Mouse (Mus musculus): ENCODE measurements around the gene Wipi2.

The Wipi2 gene

GRCm38 (mm10) chr5:142627398-142627797 is at the start of gene Wipi2:
Gene Wipi2, plus strand, starts transcription at chr5:142627698.
- DNase-seq: no peak

- no peak for DNase-seq
Observed at GRCm38 (mm10) chr5:142578192-142578591, 49.3 kb upstream of the Wipi2 start.

- peak; percentile 74 to 78 for DNase-seq
Observed at GRCm38 (mm10) chr5:142581517-142581916, 46.0 kb upstream of the Wipi2 start.

GRCm38 (mm10) chr5:142583616-142584126 is 43.8 kb upstream of the Wipi2 start:
- peak in 1 of 2 experiments; percentile 54 for DNase-seq

- no peak for DNase-seq
Observed at GRCm38 (mm10) chr5:142590953-142591616, 36.4 kb upstream of the Wipi2 start.

- DNase-seq: peak; percentile 59 to 65
Observed at GRCm38 (mm10) chr5:142595698-142596097, 31.8 kb upstream of the Wipi2 start.

GRCm38 (mm10) chr5:142596723-142597122 is 30.8 kb upstream of the Wipi2 start:
- peak; percentile 39 to 60 for DNase-seq

- DNase-seq: no peak
Observed at GRCm38 (mm10) chr5:142597648-142598390, 29.7 kb upstream of the Wipi2 start.

- DNase-seq: no peak
Observed at GRCm38 (mm10) chr5:142604379-142604778, 23.1 kb upstream of the Wipi2 start.

GRCm38 (mm10) chr5:142605288-142605687 is 22.2 kb upstream of the Wipi2 start:
- DNase-seq: no peak

GRCm38 (mm10) chr5:142608259-142608988 is 19.1 kb upstream of the Wipi2 start, which contains the start of gene Mmd2:
Gene Mmd2, minus strand, starts transcription at chr5:142608800.
- peak; percentile 76 to 78 for DNase-seq

- no peak for DNase-seq
Observed at GRCm38 (mm10) chr5:142608989-142609325, 18.5 kb upstream of the Wipi2 start.

GRCm38 (mm10) chr5:142610362-142610761 is 17.1 kb upstream of the Wipi2 start:
- no peak for DNase-seq

GRCm38 (mm10) chr5:142614513-142614912 is 13.0 kb upstream of the Wipi2 start:
- no peak for DNase-seq

GRCm38 (mm10) chr5:142615638-142616037 is 11.9 kb upstream of the Wipi2 start:
- DNase-seq: no peak

GRCm38 (mm10) chr5:142616326-142616725 is 11.2 kb upstream of the Wipi2 start:
- DNase-seq: no peak

GRCm38 (mm10) chr5:142619866-142620265 is 7.6 kb upstream of the Wipi2 start:
- peak; percentile 79 to 87 for DNase-seq

GRCm38 (mm10) chr5:142621421-142621820 is 6.1 kb upstream of the Wipi2 start:
- no peak for DNase-seq

GRCm38 (mm10) chr5:142622134-142622533 is 5.4 kb upstream of the Wipi2 start:
- no peak for DNase-seq

GRCm38 (mm10) chr5:142623080-142623479 is 4.4 kb upstream of the Wipi2 start:
- DNase-seq: no peak

- peak; percentile 98 to 99 for DNase-seq
Observed at GRCm38 (mm10) chr5:142628726-142629662, 1.5 kb downstream of the Wipi2 start.

- DNase-seq: no peak
Observed at GRCm38 (mm10) chr5:142629663-142630025, 2.1 kb downstream of the Wipi2 start.
